Mouse (Mus musculus) spleen, postnatal 0 days (tissue): ENCODE measurements around the gene Gabra5. TPM values are rescaled to one million over a fixed set of nuclear protein-coding genes. Genes with fewer than 3 reads are reported as not detected.

Experiments
- polyA plus RNA-seq: library from polyadenylated mRNA; unstranded; fragments of >200 nt; fragmentation: Nextera tagmentation; extraction: Ambion mirVana; gene quantifications from 2 replicates; pipeline ENCODE4 v1.2.1, GENCODE M21; 2015

The Gabra5 gene
- not detected in 2 replicates for polyA plus RNA-seq

GRCm38 (mm10) chr7:57509681-57510141, at the start of gene Gabra5:
Gene Gabra5 (minus strand): TSS chr7:57510059.

GRCm38 (mm10) chr7:57419392-57419791, 90.5 kb downstream of the Gabra5 start, which contains the start of gene Gabrb3:
Gene Gabrb3 (plus strand): TSS chr7:57419692.

GRCm38 (mm10) chr7:57386517-57387340, 123.1 kb downstream of the Gabra5 start, which contains the start of gene Gabrg3:
Gene Gabrg3 (minus strand): TSS chr7:57387188.

Other genes starting within 250 kb of the Gabra5 start
- gene Gabrg3, start 122.9 kb downstream of the Gabra5 start, polyA plus RNA-seq: not detected in 2 replicates
- gene Gabrb3, start 90.4 kb downstream of the Gabra5 start, polyA plus RNA-seq: 0.17 TPM in 1 of 2 replicates, not detected in the other